Mouse (Mus musculus) embryonic facial prominence, embryonic 11.5 days (tissue): Measurements from ENCODE around the gene Gnpat. TPM values are rescaled to one million over a fixed set of nuclear protein-coding genes. Genes with fewer than 3 reads are reported as not detected.

Source experiments
- ATAC-seq: fragments of 200-750 bp; cut with Nextera tagmentation; replicated peaks from 2 replicates; pipeline ENCODE4 v1.8.0; 2017; ENCODE audit warnings: low read depth; ENCODE audit not compliant: insufficient number of reproducible peaks, low FRiP score, low TSS enrichment
- DNase-seq: peaks from one replicate; pipeline ENCODE4 v3.0.0-alpha.2; 2015; ENCODE audit warnings: low spot score
- H3K27ac ChIP-seq: fragments of 300-500 bp; sonication (generic); replicated peaks from 2 replicates; pipeline ENCODE4 v1.5.1; 2014; ENCODE audit warnings: mild to moderate bottlenecking, low read depth, low read length, control low read depth
- H3K27me3 ChIP-seq: fragments of 300-500 bp; sonication (generic); 2 replicates; pipeline ENCODE4 v1.6.1; 2014; ENCODE audit warnings: mild to moderate bottlenecking, low read length, moderate library complexity, mixed read lengths; ENCODE audit not compliant: control insufficient read depth, insufficient read depth
- H3K36me3 ChIP-seq: fragments of 300-500 bp; sonication (generic); replicated peaks from 2 replicates; pipeline ENCODE4 v1.6.1; 2014; ENCODE audit warnings: low read depth, mild to moderate bottlenecking, low read length, moderate library complexity, mixed read lengths; ENCODE audit not compliant: control insufficient read depth, insufficient read depth
- H3K4me1 ChIP-seq: fragments of 300-500 bp; sonication (generic); 2 replicates; pipeline ENCODE4 v1.6.1; 2014; ENCODE audit warnings: low read length, mixed read lengths; ENCODE audit not compliant: control insufficient read depth, insufficient read depth
- H3K4me2 ChIP-seq: fragments of 300-500 bp; sonication (generic); 2 replicates; pipeline ENCODE4 v1.6.1; 2014; ENCODE audit warnings: low read depth, mild to moderate bottlenecking, control low read depth, low read length, moderate library complexity
- H3K4me3 ChIP-seq: fragments of 300-500 bp; sonication (generic); 2 replicates; pipeline ENCODE4 v1.5.1; 2014; ENCODE audit warnings: low read depth, low read length, control low read depth
- H3K9ac ChIP-seq: fragments of 300-500 bp; sonication (generic); replicated peaks from 2 replicates; pipeline ENCODE4 v1.6.1; 2014; ENCODE audit warnings: mild to moderate bottlenecking, control low read depth, low read length
- H3K9me3 ChIP-seq: fragments of 300-500 bp; sonication (generic); replicated peaks from 2 replicates; pipeline ENCODE4 v1.6.1; 2016; ENCODE audit warnings: mild to moderate bottlenecking, low read length, inconsistent platforms, mixed read lengths; ENCODE audit not compliant: control insufficient read depth
- WGBS: fragments of 180-500 bp; shearing (Covaris S2); extraction: QIAGEN DNeasy Blood & Tissue Kit; methylation state at CpG from one replicate; pipeline ENCODE4 v1.1.7; 2014; 5-methylcytosine and 5-hydroxymethylcytosine counted together
- polyA plus RNA-seq: library from polyadenylated mRNA; unstranded; fragments of >200 nt; fragmentation: Nextera tagmentation; extraction: Ambion mirVana; gene quantifications from 2 replicates; pipeline ENCODE4 v1.2.1, GENCODE M21; 2014

Gene Gnpat
- polyA plus RNA-seq, 1 experiment from 2014 or later, result 123 TPM

DNA sequence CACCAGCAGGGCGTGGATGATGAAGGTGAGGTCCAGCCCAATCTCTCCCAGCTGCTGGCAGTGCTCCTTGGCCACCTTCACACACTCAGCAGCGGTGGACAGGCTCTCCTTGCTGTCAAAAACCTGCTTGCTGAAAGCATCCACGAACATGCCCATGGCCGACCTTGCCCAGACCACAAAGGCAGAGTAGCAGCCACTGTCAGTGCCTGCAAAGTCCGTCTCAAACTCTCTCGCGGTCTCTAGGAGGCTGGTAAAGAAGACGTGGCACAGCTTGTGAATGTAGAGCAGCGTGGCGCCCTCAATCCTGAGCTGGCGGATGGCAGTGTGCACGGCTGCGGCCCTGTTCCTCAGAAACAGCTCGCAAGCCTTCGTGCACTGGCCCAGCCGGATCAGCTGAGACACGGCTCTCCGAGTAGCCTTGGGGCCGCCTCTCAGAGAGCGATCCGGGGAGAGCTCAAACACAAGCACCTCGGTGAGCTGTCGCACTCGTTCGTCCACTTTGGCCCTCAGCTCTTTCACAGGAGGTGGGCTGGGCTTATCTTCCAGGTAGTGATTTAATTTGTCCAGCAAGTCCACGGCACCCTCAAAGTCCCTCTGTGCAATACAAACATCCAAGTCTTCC, 33.3 kb downstream of the Gnpat start:
- Histone ChIP-seq H3K36me3 (peaks cover 3% of the 10 kb centered on the region; the same call in 1 of the 2 replicates), H3K4me3 (peak overlapping the region; percentile 93), H3K4me2 (peak overlapping the region; percentile 99), H3K27ac (0 out of 2 replicates have a peak overlapping the region, but pooled peaks have one; percentile 62), H3K4me1 (peaks cover 8% of the 10 kb centered on the region), H3K9me3 (no peaks in the 10 kb centered on the region), H3K27me3 (no peaks in the 10 kb centered on the region), H3K9ac (peak overlapping the region; percentile 85)
- DNase-seq (no peak), ATAC-seq (no peak)
- 86% methylated on average over 26 of the region's 26 CpGs for WGBS

DNA sequence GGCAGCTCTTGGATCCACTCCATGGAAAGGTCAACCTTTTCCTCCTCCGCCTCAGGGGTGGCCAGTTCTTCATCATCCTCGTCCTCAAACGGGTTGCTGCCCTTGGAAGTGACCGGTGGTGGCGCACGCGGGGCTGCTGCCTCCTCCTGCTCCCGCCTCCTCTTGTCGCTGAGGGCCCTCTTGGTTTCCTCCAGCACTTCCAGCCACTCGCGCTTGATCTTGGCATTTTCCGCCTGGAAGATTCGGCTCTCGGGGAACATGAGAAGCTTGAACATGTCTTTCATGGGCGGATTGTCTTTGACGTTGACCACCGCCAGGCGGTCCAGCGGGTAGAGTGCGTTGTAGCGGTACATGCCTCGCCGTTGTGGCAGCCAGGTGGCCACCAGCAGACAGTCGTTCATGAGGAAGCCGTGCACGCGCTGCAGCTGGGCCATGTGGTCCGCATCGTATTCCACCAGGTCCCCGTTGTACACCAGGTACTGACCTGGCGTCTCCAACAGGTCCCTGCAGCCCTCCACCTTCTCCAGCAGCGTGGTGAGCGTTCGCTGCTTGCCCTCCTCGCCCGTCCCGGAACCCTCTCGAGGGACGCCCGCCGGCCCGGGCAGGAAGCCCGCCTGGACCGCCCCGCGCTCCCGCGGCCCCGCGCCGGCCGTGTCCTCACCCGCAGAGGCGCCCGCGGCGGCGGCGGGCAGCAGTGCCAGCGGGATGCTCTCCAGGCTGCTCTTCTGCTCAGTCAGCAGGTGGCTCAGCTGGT, 34.0 kb downstream of the Gnpat start:
- peaks cover 8% of the 10 kb centered on the region for H3K4me1 ChIP-seq
- peaks cover 3% of the 10 kb centered on the region; the same call in 1 of the 2 replicates for H3K36me3 ChIP-seq
- 1% methylated on average over 57 of the region's 60 CpGs for WGBS
- H3K4me3 ChIP-seq, result peak overlapping the region; percentile 93
- H3K27me3 ChIP-seq, result no peaks in the 10 kb centered on the region
- ATAC-seq (peak; percentile 20; the same call in 1 of the 2 replicates), DNase-seq (peak; percentile 73)
- peak overlapping the region; percentile 85 for H3K9ac ChIP-seq
- H3K4me2 ChIP-seq, result peak overlapping the region; percentile 99
- H3K27ac ChIP-seq, result peak overlapping the region; percentile 62
- no peaks in the 10 kb centered on the region for H3K9me3 ChIP-seq

DNA sequence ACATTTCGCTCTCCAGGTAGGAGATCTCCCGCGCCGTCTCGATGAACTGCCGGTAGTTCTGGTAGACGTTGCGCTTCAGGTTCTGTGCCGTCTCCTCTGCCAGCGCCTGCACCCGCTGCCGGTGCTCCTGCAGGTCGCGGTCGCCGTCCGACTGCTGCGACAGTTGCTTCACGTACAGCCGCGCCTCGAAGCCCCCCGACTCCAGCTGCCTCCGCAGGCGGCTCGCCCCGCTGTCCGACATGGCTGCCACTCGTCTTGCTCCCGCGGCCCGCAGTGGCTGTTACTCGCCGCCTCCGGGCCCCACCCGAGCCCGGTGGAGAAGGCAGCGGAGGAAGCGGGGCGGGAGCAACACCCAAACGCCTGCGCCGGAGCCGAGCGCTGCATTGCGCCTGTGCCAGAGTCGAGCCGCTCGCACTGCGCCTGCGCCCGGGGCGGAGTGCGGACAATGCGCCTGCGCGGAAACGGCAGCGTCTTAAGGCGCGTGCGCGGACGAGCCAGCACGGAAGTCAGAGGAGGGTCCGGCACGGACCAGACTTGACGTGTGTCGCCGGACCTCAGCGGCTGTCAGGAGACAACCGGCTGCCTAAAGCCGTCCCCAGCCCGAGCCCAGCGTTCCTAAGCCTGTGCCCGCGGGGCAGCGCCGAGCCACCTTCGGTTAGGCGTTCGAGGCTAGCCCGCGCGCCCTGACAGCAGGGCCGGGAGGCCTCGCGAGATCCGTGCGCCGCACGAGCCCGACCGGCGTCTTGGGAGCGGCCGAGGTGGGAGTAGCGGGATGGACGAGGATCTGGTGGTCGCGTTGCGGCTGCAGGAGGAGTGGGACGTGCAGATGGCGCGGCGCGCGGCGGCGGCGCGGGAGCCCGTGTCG, 34.8 kb downstream of the Gnpat start, which contains the start of the genes Exoc8 and Sprtn:
Gene Exoc8 (minus strand): TSS at position 320 of the 865 bp plus-strand sequence.
Gene Sprtn (plus strand): TSS at position 501 of the 865 bp plus-strand sequence.
- Histone ChIP-seq H3K4me2 (peak within 1 kb of the TSS; percentile 99), H3K4me1 (peaks cover 8% of the 10 kb centered on the region), H3K4me3 (peak within 1 kb of the TSS; percentile 93), H3K9ac (peak within 1 kb of the TSS; percentile 85), H3K27me3 (no peaks in the 10 kb centered on the region), H3K27ac (peak within 1 kb of the TSS; percentile 62), H3K36me3 (peaks cover 3% of the 10 kb centered on the region; the same call in 1 of the 2 replicates), H3K9me3 (no peaks in the 10 kb centered on the region)
- under 1% methylated on average over 113 of the region's 114 CpGs for WGBS
- DNase-seq (peak; percentile 97), ATAC-seq (peak; percentile 86)

DNA sequence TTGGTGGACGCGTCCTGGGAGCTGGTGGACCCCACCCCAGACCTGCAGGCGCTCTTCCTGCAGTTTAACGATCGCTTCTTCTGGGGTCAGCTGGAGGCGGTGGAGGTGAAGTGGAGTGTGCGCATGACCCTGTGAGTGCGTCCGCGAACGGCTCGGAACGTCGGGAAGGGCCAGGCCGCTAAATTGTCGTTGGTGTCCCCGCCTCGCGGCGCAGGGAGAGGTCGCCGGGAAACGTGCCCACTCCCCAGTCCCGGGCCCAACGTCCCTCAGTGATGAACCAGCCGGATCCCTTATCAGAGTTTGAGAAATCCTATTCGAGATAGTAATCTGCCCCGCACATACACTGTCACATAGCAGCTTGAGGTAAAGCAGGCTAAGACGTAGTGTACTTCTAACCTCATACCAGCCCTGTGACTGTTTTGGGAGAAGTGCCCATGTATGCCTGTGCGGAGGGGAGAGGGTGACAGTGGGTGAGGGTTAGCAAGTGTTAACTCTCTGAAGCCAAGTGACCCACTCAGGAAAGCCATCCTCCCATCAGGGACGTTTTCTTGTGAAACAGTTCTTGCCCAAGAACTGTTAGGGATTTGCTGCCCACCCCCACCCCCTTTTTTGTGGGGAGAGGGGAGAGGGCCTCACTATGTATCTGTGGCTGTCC, 35.5 kb downstream of the Gnpat start:
- H3K36me3 ChIP-seq, result peaks cover 3% of the 10 kb centered on the region; the same call in 1 of the 2 replicates
- ATAC-seq (peak; percentile 7; the same call in 1 of the 2 replicates), DNase-seq (no peak)
- H3K9me3 ChIP-seq, result no peaks in the 10 kb centered on the region
- peak overlapping the region; percentile 65 for H3K9ac ChIP-seq
- 8% methylated on average over 31 of the region's 31 CpGs for whole genome bisulfite sequencing
- H3K27ac ChIP-seq, result peak overlapping the region; percentile 49; the same call in 1 of the 2 replicates
- peaks cover 8% of the 10 kb centered on the region for H3K4me1 ChIP-seq
- H3K4me3 ChIP-seq, result peak overlapping the region; percentile 93
- no peaks in the 10 kb centered on the region for H3K27me3 ChIP-seq
- peak overlapping the region; percentile 99 for H3K4me2 ChIP-seq

DNA sequence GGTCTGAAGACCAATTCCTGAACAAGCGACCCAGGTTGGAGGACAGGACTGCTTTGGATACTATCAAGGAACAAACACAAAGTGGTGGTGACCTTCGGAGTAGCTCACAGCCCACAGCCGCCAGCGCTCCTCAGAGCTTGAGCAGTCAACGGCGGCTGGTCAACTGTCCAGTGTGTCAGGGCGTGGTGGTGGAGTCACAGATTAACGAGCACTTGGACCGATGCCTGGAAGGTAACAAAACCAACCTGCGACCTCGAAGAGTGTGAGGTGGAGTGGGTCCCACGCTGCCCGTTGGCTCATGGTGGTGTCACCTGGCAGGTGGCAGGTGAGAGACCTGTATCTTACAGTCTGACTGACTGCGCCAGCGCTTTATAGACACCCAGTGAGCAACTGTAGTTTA, 40.4 kb downstream of the Gnpat start:
- DNase-seq (no peak), ATAC-seq (no peak)
- Histone ChIP-seq H3K4me1 (peaks cover 2% of the 10 kb centered on the region; the same call in 1 of the 2 replicates), H3K9ac (no peak overlapping the region), H3K4me2 (no peak overlapping the region), H3K27ac (no peak overlapping the region), H3K4me3 (no peak overlapping the region), H3K9me3 (no peaks in the 10 kb centered on the region), H3K27me3 (no peaks in the 10 kb centered on the region), H3K36me3 (peaks cover 2% of the 10 kb centered on the region)
- WGBS, result 93% methylated on average over 15 of the region's 15 CpGs

DNA sequence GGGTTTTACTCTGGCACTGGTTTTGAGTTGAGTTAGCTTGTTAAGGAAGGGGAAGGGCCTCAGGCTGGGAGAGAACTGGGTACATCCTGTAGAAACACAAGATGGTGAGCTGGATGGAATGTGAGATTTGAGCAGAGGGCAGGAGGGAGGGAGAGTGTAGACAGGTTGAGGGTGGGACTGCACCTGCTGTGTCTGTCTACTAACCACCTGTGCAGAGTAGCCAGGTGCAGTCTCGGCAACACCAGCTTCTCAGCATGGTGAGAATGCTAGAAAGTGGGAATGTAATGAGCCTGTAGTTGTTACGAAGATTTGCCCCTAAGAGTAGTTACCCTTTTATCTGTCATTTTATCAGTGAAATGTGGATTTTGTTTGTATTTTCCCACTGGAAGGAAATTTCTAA, 42.6 kb downstream of the Gnpat start:
- peaks cover 2% of the 10 kb centered on the region for H3K36me3 ChIP-seq
- H3K27me3 ChIP-seq, result no peaks in the 10 kb centered on the region
- no peaks in the 10 kb centered on the region for H3K9me3 ChIP-seq
- no peak overlapping the region for H3K4me3 ChIP-seq
- no peak for DNase-seq
- H3K4me1 ChIP-seq, result no peaks in the 10 kb centered on the region
- H3K9ac ChIP-seq, result no peak overlapping the region
- no peak for ATAC-seq
- WGBS, result 79% methylated on average over 2 of the region's 2 CpGs
- no peak overlapping the region for H3K4me2 ChIP-seq
- no peak overlapping the region for H3K27ac ChIP-seq

DNA sequence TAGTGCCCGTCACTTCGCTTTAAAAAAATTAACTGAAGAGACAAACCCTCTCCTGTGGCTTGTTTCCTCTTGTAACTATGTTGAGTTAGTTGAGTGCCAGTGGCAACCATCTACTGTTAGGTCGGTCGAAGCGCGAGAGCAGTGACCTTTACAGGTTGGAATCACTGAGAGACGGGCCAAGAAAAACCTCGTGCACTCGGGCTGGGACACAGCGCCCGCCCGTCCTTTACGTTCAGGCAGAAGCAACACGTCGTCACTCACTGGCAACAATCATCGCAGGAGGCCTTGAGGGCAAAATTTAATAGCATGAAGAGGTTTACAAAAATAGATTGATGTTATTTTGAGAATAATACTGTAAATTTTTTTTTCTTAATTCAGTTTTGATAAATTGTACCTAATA, 47.1 kb downstream of the Gnpat start:
- no peak overlapping the region for H3K4me3 ChIP-seq
- H3K9ac ChIP-seq, result no peak overlapping the region
- H3K4me2 ChIP-seq, result no peak overlapping the region
- WGBS, result 91% methylated on average over 16 of the region's 16 CpGs
- H3K4me1 ChIP-seq, result no peaks in the 10 kb centered on the region
- DNase-seq (no peak), ATAC-seq (no peak)
- H3K9me3 ChIP-seq, result no peaks in the 10 kb centered on the region
- H3K27me3 ChIP-seq, result no peaks in the 10 kb centered on the region
- H3K27ac ChIP-seq, result no peak overlapping the region
- H3K36me3 ChIP-seq, result peaks cover 4% of the 10 kb centered on the region
